Mouse (Mus musculus): ENCODE measurements at regions not wholly inside any gene's neighbourhood (a gene's known extent, or its start where the extent isn't known, plus 50 kb on each side); places are given as distances from the start of the nearest gene placed in this dataset.

DNA sequence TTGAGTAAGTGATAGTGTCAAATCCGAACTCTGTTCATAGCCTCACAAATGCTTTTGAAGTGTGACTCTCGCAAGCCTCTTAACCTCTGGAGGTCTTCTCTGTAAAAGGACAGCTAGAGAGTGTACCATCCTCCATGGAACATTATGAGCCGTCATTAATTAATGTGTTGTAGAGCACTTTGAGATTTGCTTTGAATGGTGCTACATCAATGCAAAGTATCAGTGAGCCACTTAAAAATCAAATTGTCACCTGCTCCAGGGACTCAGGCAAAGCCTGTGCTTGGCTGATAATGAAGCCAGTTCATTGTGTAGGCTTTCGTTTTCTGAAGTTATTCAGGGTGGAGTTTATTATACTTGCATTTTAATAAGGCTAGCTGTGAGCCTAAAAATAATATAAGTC, 801.8 kb upstream of the B3galt2 start:
- no peak for DNase-seq (ENCODE audit: low spot score in 2 of 2)

DNA sequence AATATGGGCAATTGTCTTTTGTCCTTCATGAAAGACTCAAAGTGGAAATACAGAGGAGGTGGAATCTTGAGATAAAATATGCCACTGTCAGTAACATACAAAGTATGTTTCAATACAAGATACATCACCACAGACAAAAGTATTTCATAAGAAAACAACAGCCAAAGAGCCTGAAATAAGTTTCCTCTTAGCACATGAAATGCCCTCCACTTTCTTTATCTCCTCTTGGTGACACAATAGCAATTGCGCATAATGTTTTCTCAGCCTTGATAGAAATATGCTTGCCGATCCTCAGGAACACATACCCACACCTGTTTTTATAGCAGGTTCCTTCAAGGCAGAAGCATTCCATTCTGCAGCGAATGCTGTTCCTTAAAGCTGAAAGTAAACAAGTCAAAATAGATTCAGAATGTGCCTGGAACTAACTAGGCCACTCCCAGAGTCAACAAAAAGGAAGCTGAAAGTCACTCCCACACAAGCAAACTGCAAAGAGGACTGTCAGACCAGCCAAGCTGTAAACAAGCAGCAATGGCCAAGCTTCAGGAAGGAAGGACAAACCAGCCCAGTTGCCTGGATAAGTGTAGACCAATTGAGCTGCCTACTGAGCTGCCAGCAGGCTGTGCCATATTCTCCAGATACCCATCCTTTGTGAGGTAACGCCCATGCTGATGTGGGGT, 773.3 kb upstream of the B3galt2 start:
- DNase-seq (ENCODE audit: low spot score in 2 of 2), result no peak

DNA sequence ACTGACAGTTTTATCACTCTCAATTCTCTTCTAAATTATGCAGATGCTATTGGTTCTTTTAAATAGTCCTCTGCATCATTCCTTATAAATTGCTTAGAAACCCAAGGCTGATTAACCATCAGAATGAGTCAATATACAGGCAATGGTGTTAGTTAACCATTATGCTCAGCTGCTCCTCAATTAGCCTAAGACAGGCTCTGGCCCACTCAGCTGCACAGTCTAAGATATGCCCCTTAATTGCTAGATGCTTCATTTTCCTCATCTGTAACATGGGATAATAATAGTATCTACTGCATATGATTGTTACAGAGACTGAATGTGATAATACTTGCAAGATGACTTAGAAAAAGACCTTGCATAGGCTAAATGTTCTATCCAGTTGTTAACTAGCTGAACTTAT, 748.6 kb upstream of the B3galt2 start:
- DNase-seq (ENCODE audit: low spot score in 2 of 2), result no peak

DNA sequence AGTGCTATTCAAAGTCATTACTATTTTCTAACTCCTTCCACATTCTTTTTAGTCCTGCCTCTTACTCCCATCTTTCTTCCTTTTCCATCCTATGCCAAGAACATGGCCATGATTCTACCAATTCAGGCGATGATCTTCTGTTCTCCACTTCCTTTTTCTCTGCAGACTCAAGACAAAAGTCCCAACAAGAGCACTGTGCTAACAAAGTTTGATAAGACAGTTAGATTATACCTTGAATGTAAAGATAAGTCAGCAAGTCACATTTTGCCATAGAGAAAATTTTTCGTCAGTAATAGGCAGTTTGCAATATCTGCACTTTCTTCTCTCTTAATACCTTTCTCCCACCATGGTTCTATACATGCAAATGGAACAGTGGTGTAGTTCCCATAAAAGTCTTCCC, 747.3 kb upstream of the B3galt2 start:
- DNase-seq (ENCODE audit: low spot score in 2 of 2), result no peak

DNA sequence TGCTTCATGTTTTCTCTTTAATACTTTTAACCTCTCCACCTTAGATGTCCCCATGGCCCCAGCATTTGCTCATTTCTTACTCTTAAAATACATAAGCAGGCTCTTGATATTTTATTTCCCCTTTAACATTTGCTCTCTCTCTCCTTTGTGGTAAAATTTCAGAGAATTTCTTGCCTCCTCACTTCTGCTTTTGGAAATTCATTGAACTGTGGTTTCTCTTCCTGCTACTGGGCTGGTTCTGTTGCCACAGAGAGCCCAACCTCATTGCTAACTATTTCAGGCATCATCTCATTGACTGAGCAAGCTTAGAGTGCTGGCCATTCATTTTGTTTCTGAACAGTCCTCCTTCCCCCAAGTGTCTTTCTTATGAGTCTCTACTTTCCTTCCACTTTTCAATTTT, 746.3 kb upstream of the B3galt2 start:
- no peak for DNase-seq (ENCODE audit: low spot score in 2 of 2)

DNA sequence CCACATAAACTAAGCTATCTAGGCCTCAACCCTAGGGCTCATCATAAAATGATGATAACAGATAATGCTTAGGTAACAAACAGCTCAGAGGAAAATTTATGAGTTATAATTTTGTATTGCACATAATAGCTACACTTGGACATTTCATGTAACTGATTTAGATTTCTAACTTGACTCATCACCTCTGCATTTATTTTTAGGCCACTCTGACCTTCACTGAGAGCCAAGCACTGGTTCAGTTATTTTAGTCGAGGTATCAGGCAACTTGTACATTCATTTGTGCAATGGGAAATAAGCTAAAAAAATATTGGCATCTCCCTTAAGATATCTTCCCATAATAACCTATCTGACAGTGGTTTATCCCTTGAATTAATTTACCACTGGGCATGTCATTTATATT, 745.4 kb upstream of the B3galt2 start:
- DNase-seq (ENCODE audit: low spot score in 2 of 2), result no peak

DNA sequence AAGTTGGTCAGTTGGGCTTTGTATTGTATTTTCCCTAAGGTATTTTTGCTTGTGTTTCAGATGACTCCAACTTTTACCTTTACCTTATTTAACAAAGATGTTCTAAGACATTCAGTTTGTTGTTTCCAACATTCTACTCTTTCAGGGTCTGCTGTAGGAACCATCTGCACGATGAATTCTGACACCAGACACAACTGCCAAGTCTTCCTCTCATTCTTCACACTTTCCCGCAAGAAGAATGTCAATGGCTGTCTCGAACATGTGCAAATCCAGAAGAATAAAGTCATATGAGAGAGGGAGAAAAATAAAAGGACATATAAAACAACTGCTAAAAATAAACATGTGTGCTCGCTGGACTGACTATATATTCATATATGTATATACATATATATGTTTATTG, 730.6 kb upstream of the B3galt2 start:
- DNase-seq (ENCODE audit: low spot score in 2 of 2), result no peak

DNA sequence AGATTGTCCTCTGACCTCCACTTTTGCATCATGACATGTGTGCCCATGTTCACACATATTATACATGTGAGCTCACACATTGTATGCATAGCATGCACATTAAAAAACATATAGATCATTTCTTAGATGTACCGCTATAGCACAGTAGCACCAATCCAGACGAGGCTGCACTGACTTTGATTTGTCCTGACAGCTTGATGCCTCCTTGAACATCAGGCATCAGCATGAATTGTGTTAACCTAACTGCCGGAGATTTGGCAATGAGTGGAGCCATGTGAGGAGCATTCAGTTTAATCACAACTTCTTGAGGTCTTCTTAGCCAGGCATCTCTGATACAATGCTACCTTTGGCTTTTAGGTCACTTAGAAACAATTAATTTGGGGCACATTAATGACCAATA, 683.8 kb upstream of the B3galt2 start:
- no peak for DNase-seq (ENCODE audit: low spot score in 2 of 2)

DNA sequence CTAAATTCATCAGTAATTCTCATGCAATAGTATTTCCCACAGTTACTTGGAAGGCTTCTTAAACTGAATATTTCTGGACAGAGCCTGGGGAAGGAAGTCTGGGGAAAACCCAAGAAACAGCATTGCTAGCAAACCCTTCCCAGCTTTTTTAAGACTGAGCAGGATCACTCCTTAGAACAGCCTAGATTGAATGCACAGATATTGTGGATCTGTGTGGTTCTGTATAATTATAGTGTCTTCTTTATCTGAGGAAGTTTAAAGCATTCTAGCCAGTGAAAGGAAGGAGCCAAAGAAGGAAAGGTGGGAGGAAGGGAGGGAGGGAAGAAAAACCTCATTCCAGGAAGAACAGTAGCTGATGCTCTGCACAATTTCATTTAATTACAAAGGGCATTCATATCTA, 669.0 kb upstream of the B3galt2 start:
- no peak for DNase-seq (ENCODE audit: low spot score in 2 of 2)

DNA sequence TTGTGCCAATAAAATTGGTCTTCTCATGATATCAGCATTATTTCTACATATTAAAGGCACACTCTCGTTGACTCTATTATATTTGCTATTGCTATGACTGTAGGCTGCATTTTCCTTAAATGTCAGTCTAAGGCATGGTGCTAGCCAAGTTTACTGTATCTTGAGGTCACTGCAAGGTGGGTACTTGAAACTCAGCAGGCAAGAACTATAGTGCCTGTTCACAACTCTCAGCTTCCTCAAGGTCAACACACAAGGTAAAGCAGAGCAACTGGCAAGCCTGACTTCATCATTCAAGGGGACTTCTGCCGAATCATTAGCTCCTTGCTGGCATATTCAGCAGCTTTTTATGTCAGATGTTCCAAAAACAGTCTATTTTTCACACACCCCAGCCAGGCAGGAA, 667.1 kb upstream of the B3galt2 start:
- DNase-seq (ENCODE audit: low spot score in 2 of 2), result no peak

DNA sequence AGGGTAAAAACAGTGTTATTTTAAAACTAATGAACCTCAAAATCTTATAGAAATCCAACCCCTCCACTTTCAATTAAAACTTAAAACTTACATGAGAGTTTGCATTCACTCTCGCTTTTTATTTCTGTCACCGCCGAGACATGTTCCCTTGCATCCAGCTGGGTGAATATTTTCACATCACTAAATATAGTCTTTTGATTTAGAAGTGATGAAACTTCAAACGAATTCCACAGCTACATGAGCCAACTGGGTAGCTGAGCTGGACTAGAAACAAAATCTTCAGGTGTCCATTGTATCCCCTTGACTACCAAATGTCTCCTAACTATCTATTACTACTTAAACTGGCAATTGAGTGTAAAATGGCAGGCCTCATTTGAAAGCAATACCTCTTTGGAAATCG, 657.5 kb upstream of the B3galt2 start:
- no peak for DNase-seq (ENCODE audit: low spot score in 2 of 2)

DNA sequence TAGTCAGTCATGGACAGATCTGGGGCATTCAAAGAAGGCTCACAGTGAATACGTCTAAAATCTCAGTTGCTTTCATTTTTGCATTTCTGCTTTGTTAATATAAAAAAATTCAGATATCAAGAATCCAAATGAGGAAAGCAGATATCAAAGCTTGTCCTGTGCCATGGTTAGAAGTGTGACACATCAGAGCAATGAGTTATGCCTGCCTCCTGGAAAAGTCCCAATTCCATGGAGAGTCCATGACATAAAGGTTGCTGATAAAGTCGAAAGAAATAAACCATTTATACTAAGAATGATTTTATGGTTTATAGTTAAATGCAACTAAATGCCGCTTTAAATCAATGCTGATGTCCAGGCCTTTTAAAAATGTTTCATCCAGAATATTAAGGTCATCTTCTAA, 656.8 kb upstream of the B3galt2 start:
- no peak for DNase-seq (ENCODE audit: low spot score in 2 of 2)

DNA sequence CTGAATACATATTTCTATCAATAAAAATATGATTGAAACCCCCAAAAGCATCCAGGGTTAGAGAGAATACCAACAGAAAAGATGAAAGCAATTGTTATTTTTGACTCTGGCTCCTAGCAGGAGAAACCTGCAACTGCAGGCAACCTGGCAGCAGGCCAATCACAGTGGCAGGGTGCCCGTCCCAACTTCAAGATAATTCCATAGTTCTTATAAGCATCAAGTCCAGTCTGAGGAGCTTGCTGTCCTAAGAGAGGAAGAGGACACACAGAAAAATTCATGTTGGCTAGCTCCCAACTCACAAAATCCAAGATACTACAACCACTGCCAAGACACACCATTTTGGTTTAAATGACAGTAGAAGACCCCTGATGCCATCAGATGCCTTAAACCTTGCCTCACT, 654.9 kb upstream of the B3galt2 start:
- DNase-seq (ENCODE audit: low spot score in 2 of 2), result no peak

DNA sequence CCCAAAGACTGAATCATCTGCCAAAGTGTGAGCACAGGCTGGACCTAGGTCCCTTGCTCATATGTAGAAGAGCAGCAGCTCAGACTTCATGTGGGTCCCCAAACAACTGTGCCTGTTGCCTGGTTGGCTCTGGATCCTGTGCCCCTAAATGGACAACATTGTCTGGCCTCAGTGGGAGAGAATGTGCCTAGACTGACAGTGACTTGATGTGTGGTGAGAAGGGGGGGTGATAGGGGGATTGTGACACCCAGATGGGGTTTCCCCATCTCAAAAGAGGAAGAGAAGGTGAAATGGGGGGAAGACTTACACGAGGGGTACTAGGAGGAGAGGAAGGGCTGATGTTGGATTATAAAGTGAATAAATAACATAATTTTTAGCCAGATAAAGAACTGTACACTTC, 640.2 kb upstream of the B3galt2 start:
- DNase-seq (ENCODE audit: low spot score in 2 of 2), result no peak

DNA sequence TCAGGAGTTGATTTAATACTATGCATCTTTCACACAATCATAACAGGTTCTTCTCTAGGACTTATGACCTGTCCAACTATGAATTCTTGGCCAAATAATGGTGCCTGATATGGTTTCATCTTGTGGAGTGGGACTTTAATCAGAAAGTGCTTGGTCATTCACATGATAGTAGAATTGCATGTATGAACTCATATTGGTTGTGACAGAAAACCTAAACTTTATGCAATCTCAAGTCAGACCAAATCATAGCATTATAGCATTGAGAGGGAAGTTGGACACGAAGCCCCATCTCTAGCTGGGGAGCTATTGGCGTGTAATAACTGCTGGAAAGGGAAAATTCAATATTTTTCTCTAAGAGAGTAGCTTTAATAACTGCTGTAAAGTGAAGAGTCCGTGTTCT, 639.4 kb upstream of the B3galt2 start:
- DNase-seq (ENCODE audit: low spot score in 2 of 2), result no peak

DNA sequence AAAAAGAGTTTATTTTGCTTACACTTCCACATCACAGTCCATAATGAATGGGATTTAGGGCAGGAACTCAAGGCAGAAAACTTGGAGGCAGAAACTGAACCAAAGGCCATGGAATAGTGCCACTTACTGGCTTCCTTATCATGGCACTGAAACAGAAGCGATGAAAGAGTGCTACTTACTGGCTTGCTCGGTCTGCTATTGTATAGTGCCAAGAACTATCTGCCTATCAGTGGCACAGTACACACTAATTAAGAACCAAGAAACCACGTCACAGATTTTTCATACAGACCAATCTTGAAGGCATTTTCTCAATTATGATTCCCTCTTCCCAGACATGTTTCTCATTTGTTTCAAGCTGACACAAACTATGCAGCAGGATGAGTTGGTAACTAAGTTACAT, 634.4 kb upstream of the B3galt2 start:
- DNase-seq (ENCODE audit: low spot score in 2 of 2), result no peak

DNA sequence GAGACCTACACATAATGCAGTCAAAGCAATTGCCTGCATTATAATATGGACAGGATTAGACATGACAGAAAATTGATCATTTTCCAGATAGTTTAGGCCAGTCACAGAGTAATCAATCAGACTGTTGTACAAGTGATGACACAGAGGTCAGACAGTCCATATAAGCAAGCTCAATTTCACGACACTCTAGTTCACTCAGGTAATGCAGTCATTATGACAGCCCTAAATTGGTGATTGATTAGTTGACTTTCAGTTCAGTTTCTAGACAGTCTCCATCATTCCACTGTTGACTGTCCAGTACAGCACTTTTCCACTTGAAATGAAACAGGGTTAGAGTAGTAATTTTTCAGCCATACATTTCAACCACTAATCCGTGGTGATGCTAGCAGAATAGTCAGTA, 620.5 kb upstream of the B3galt2 start:
- DNase-seq (ENCODE audit: low spot score in 2 of 2), result no peak

DNA sequence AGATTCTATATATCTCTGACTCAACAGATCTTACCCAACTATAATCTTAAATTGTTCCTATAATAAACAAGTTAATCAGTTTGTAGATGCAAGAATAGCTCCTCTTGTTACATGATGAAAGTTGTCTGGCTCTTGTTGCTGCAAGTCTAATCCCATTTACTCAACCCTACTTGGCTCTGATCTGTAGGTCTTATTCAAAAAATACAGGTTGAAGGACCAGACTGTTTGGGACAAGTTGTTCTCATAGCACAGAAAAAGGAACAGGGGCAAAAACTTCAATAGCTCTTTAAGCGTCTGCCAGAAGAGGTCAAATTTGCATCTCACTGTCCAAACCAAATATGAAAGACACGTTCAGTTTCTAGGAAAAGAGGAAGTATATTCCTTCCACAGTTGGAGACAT, 587.3 kb upstream of the B3galt2 start:
- DNase-seq (ENCODE audit: low spot score in 2 of 2), result no peak

DNA sequence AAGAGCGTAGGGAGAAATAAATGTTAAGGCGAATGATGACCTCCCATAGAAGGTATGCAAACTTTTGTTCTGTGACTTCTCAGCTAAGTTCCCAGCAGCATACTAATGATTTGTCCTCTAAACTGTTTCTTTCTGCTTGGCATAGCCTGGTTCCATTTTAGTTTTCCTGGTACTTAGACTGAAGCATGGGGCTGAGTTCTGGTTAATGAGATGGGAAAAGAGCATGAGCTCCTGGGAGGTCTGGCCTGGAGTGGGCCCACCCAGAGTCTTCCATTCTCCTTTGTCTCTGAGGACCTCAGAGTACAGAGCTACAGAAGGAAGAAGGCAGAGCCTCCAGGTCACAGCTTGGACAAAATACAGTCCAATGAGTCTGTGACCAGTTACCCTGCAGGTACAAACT, 586.9 kb upstream of the B3galt2 start:
- DNase-seq (ENCODE audit: low spot score in 2 of 2), result no peak

DNA sequence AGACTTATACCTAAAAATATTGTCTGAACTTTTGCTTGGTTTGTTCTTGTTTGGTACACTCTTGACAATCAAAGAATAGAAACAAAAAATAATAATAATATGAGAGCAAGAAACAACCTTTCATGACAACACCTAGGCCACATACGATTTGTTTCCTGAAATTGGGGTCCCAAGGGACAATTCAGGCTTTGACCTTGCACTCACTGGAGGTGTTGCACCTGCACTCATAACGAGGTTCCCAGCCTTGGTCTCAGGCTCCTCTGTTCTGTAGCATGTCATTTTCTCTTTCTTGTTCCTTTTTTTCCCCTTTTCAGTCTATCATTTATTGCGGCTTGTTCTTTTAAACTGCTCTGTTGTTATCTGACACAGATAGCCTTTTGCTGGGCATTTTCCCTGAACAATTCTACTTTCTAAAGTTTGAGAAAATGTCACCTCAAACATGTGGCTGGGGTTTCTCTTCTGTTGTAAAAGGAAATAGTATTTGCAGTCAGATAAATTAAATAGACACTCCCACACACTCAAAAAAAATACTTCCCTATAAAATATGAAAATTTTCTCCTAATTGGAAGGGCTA, 585.9 kb upstream of the B3galt2 start:
- DNase-seq (ENCODE audit: low spot score in 2 of 2), result no peak

DNA sequence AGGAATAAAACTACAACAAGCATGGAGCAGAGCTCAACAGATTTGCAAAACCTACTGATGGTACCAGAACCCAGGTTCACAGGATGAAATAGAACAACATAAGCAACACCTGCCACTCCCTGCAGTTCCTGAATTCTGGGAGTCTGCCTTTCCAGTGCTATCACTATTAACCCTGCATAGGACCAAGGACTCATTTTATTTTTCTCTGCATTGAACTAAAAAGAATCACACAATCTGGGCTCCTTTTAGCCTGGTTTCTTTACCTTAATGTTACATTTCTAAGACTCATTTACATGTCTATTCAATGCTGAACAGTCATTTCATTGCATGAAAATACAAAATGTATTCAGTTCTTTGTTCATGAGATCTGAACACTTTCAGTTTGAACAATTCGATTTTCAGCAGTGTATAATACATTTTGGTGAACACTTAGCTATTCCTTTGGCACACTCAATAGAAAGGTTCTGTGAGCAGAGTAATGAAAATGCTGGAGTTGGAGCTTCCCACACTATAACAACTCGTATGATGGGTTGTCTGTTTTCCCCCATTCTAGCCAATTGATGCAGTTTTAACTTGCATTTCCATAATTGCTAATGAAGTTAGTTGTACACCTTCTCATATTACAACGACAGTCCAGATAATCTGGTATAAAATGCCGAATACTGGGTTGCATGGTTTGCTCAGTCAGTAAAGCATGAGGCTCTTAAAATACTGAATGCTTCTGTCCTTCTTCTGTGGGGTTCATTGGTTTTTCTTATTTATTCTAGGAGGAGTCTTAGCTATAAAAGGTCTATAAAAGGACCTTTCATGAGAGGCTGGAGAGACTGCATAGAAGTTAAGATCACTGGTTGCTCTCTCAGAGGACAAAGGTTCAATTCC, 579.5 kb upstream of the B3galt2 start:
- no peak for DNase-seq (ENCODE audit: low spot score in 2 of 2)

DNA sequence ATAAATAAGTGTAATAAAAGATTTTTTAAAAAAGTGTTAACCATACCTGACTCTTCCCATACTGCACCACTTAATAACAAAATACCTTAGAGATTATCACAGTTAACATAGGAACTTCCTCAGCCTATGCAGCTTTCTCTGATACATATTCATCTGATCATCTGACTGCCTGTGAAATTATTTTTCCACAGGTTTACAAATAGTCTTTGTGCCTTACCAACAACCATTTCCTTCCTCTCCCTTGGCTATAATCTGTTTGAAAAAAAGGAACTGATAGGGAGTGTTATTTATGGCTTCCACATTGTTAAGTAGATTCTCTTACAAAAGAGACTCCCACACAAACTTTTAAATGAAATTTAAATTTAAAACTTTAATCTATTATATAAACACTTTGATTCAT, 575.0 kb upstream of the B3galt2 start:
- no peak for DNase-seq (ENCODE audit: low spot score in 2 of 2)

DNA sequence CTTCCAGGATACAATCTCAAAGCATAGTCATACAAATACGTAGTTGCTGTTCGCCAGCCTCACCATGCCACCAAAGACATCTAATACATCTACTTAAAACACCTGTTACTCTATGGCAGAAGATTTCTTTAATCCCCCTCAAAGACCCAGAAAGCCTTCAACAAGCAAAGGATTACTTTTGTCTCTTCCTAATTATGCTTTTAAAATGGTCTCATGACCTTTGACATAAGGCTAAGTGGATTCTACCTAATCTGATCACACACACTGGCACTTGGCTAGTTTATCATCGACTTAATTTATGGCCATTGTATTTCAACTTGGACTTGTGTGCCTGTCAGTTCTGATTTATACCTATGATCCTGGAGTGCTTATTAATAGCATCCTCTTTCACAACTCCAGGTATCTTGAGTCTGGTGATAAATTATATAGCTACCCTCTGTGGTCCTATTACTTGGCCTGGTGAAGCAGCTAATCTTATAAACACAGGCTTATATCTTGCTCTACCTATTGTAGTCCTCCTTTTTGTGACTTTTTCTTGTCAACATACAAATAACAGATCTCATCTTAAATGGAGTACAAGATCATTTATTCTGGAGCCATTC, 568.6 kb upstream of the B3galt2 start:
- no peak for DNase-seq (ENCODE audit: low spot score in 2 of 2)

Measured in frontal cortex, postnatal 25 days (tissue).